Mouse (Mus musculus) limb, embryonic 14.5 days (tissue): ENCODE results near the gene Cdc26. TPM values are rescaled to one million over a fixed set of nuclear protein-coding genes. Genes with fewer than 3 reads are reported as not detected.

Source experiments
- ATAC-seq: fragments of 200-750 bp; cut with Nextera tagmentation; 2 replicates; pipeline ENCODE4 v1.8.0; 2017; ENCODE audit warnings: low read depth, moderate number of reproducible peaks, moderate TSS enrichment; ENCODE audit not compliant: low FRiP score
- DNase-seq: peaks from one replicate; pipeline ENCODE4 v3.0.0-alpha.2; 2015; ENCODE audit warnings: low spot score
- H3K27ac ChIP-seq: fragments of 300-500 bp; sonication (generic); replicated peaks from 2 replicates; pipeline ENCODE4 v1.5.1; 2014; ENCODE audit warnings: low read depth, mild to moderate bottlenecking, low read length, moderate library complexity, mixed read lengths
- H3K27me3 ChIP-seq: fragments of 300-500 bp; sonication (generic); 2 replicates; pipeline ENCODE4 v1.6.1; 2014; ENCODE audit warnings: low read length, mixed read lengths; ENCODE audit not compliant: control insufficient read depth, insufficient read depth
- H3K36me3 ChIP-seq: fragments of 300-500 bp; sonication (generic); 2 replicates; pipeline ENCODE4 v1.6.1; 2014; ENCODE audit warnings: mild to moderate bottlenecking, low read length, moderate library complexity, mixed read lengths; ENCODE audit not compliant: control insufficient read depth, insufficient read depth
- H3K4me1 ChIP-seq: fragments of 300-500 bp; sonication (generic); 2 replicates; pipeline ENCODE4 v1.6.1; 2014; ENCODE audit warnings: antibody characterized with exemption, low read length, mixed read lengths; ENCODE audit not compliant: control insufficient read depth, insufficient read depth
- H3K4me2 ChIP-seq: fragments of 300-500 bp; sonication (generic); replicated peaks from 2 replicates; pipeline ENCODE4 v1.6.1; 2014; ENCODE audit warnings: low read depth, mild to moderate bottlenecking, low read length, moderate library complexity; ENCODE audit not compliant: severe bottlenecking
- H3K4me3 ChIP-seq: fragments of 300-500 bp; sonication (generic); replicated peaks from 2 replicates; pipeline ENCODE4 v1.5.1; 2014; ENCODE audit warnings: low read length
- H3K9ac ChIP-seq: fragments of 300-500 bp; sonication (generic); 2 replicates; pipeline ENCODE4 v1.6.1; 2014; ENCODE audit warnings: mild to moderate bottlenecking, low read depth, low read length, moderate library complexity; ENCODE audit not compliant: severe bottlenecking
- H3K9me3 ChIP-seq: fragments of 300-500 bp; sonication (generic); 2 replicates; pipeline ENCODE4 v1.6.1; 2016; ENCODE audit warnings: low read length; ENCODE audit not compliant: control insufficient read depth
- POLR2A ChIP-seq: fragments of 200-500 bp; IDR thresholded peaks from 2 replicates; pipeline ENCODE4 v1.8.0; 2012; ENCODE audit warnings: inconsistent platforms, mild to moderate bottlenecking, moderate library complexity, borderline replicate concordance; ENCODE audit not compliant: insufficient read depth, insufficient read length; ENCODE audit errors: extremely low read depth
- WGBS: fragments of 180-500 bp; shearing (Covaris S2); extraction: QIAGEN DNeasy Blood & Tissue Kit; methylation state at CpG from one replicate; pipeline ENCODE4 v1.1.7; 2014; 5-methylcytosine and 5-hydroxymethylcytosine counted together
- polyA plus RNA-seq, 2 experiments: library from polyadenylated mRNA; depleted of rRNA in 1 of 2; stranded (reverse) in 1 of 2; unstranded in 1 of 2; fragments of >200 nt; fragmentation: Nextera tagmentation in 1 of 2; extraction: Ambion mirVana in 1 of 2; gene quantifications; 2 replicates each; pipeline versions ENCODE4 v1.2.1 to v1.2.3; 2012 to 2014

Cdc26 gene
- polyA plus RNA-seq, 2 experiments: 146 to 190 TPM

- H3K4me3 ChIP-seq: no peak overlapping the region
- H3K27me3 ChIP-seq: no peaks in the 10 kb centered on the region
- no peaks in the 10 kb centered on the region for H3K4me1 ChIP-seq
- no peak for ATAC-seq
- DNase-seq: no peak
- H3K4me2 ChIP-seq: no peak overlapping the region
- H3K9ac ChIP-seq: no peak overlapping the region
- 87% methylated on average over 9 of the region's 9 CpGs for WGBS
- peaks cover 15% of the 10 kb centered on the region for H3K36me3 ChIP-seq
- H3K9me3 ChIP-seq: no peaks in the 10 kb centered on the region
- TF ChIP-seq POLR2A: no peak
- H3K27ac ChIP-seq: no peak overlapping the region
These were observed 21.2 kb upstream of the Cdc26 start for GRCm38 (mm10) chr4:62429616-62430015.

- Histone ChIP-seq H3K27ac (no peak overlapping the region), H3K9me3 (no peaks in the 10 kb centered on the region), H3K4me3 (no peak overlapping the region), H3K4me2 (no peak overlapping the region), H3K27me3 (no peaks in the 10 kb centered on the region), H3K9ac (no peak overlapping the region), H3K4me1 (no peaks in the 10 kb centered on the region), H3K36me3 (peaks cover 29% of the 10 kb centered on the region)
- WGBS: 80% methylated on average over 17 of the region's 17 CpGs
- TF ChIP-seq POLR2A: no peak
- DNase-seq (no peak), ATAC-seq (no peak)
These were observed 19.7 kb upstream of the Cdc26 start for GRCm38 (mm10) chr4:62427978-62428758.

- Histone ChIP-seq H3K9me3 (no peaks in the 10 kb centered on the region), H3K4me3 (no peak overlapping the region), H3K27me3 (no peaks in the 10 kb centered on the region), H3K27ac (no peak overlapping the region), H3K36me3 (peaks cover 50% of the 10 kb centered on the region), H3K4me1 (no peaks in the 10 kb centered on the region), H3K4me2 (no peak overlapping the region), H3K9ac (no peak overlapping the region)
- WGBS: 88% methylated on average over 4 of the region's 4 CpGs
- ATAC-seq (no peak), DNase-seq (no peak)
- TF ChIP-seq POLR2A: no peak
These were observed 17.4 kb upstream of the Cdc26 start for GRCm38 (mm10) chr4:62425891-62426290.

DNA sequence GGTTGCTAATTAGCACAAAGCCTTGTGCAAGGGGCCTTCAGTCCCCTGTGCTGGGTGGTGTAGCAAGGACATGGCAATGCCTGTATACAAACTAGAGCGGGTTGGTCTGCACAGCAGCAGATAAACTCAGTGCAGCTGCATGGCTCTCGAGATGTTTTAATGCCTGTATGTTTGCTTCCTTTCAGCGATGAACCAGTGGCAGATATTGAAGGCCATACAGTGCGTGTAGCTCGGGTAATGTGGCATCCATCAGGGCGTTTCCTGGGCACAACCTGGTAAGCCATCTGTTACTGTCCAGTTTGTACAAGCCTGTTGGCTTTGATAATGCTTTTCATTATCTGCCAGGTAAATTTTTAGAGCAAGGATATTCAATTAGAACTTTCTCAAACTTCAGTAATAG lies 10.6 kb upstream of the Cdc26 start:
- Histone ChIP-seq H3K36me3 (peaks cover 95% of the 10 kb centered on the region), H3K27me3 (no peaks in the 10 kb centered on the region), H3K9ac (no peak overlapping the region), H3K9me3 (no peaks in the 10 kb centered on the region), H3K27ac (no peak overlapping the region), H3K4me1 (no peaks in the 10 kb centered on the region), H3K4me3 (no peak overlapping the region), H3K4me2 (no peak overlapping the region)
- no peak for TF ChIP-seq POLR2A
- ATAC-seq: no peak
- 92% methylated on average over 6 of the region's 6 CpGs for WGBS
- DNase-seq: no peak

- H3K27ac ChIP-seq: no peak overlapping the region
- TF ChIP-seq POLR2A: no peak
- WGBS: 80% methylated on average over 8 of the region's 8 CpGs
- H3K4me2 ChIP-seq: no peak overlapping the region
- H3K27me3 ChIP-seq: no peaks in the 10 kb centered on the region
- no peak for ATAC-seq
- no peaks in the 10 kb centered on the region for H3K9me3 ChIP-seq
- no peak overlapping the region for H3K4me3 ChIP-seq
- no peaks in the 10 kb centered on the region for H3K4me1 ChIP-seq
- no peak for DNase-seq
- peaks cover 95% of the 10 kb centered on the region for H3K36me3 ChIP-seq
- no peak overlapping the region for H3K9ac ChIP-seq
These were observed 10.0 kb upstream of the Cdc26 start for GRCm38 (mm10) chr4:62418448-62418847.

DNA sequence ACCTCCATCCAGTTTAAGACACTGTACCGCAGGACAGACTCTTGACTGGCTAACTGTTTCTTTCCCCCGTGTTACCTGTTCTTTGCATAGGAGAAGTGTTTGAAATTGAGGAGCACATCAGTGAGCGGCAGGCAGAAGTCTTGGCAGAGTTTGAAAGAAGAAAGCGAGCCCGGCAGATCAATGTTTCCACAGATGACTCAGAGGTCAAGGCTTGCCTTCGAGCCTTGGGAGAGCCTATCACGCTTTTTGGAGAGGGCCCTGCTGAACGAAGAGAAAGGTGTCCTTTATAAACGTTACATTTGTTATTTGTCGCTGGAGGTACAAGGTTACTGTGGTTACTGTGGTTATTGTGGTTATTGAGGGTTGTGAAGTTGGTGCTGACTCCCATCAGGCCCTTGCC lies 3.2 kb upstream of the Cdc26 start:
- ATAC-seq (no peak), DNase-seq (no peak)
- TF ChIP-seq POLR2A: no peak
- 96% methylated on average over 10 of the region's 10 CpGs for WGBS
- Histone ChIP-seq H3K27ac (no peak overlapping the region), H3K4me1 (peaks cover 12% of the 10 kb centered on the region; the same call in 1 of the 2 replicates), H3K27me3 (no peaks in the 10 kb centered on the region), H3K4me3 (no peak overlapping the region), H3K9ac (no peak overlapping the region), H3K36me3 (peaks cover 60% of the 10 kb centered on the region), H3K9me3 (no peaks in the 10 kb centered on the region), H3K4me2 (no peak overlapping the region)
